Mouse (Mus musculus) cerebellum, adult 2 months (tissue): ENCODE results near the gene Ccdc57.

Experiments used
- CTCF ChIP-seq: fragments of 200-500 bp; IDR thresholded peaks from 2 replicates; pipeline ENCODE4 v1.5.1; 2011; ENCODE audit warnings: low read depth, mild to moderate bottlenecking, control low read depth, low read length, moderate library complexity, borderline replicate concordance; ENCODE audit not compliant: insufficient read depth
- POLR2A ChIP-seq: fragments of 200-500 bp; IDR thresholded peaks from 2 replicates; pipeline ENCODE4 v1.6.1; 2011; ENCODE audit warnings: low read length, control low read depth, borderline replicate concordance; ENCODE audit not compliant: insufficient read depth

- no peak for TF ChIP-seq CTCF
- TF ChIP-seq POLR2A, result no peak
Measured at GRCm38 (mm10) chr11:120779876-120780275, 152.8 kb downstream of the Ccdc57 start.
